Mouse (Mus musculus) myocyte (in vitro differentiated cells): ENCODE measurements at regions not wholly inside any gene's neighbourhood (a gene's known extent, or its start where the extent isn't known, plus 50 kb on each side); places are given as distances from the start of the nearest gene placed in this dataset.
A peak's percentile ranks its signal among the peaks of the same experiment; 100 is the strongest.

Experiments
- CEBPB ChIP-seq: IDR thresholded peaks from 2 replicates; pipeline ENCODE4 v1.6.1; 2011; ENCODE audit warnings: mild to moderate bottlenecking, moderate library complexity; ENCODE audit not compliant: poor library complexity, insufficient read depth, severe bottlenecking
- POLR2A ChIP-seq: IDR thresholded peaks from one replicate; pipeline ENCODE4 v1.6.1; 2011; ENCODE audit warnings: low read depth, mild to moderate bottlenecking, control low read depth, moderate library complexity; ENCODE audit not compliant: insufficient read length
- SRF ChIP-seq: IDR thresholded peaks from one replicate; pipeline ENCODE4 v1.6.1; 2011; ENCODE audit warnings: low read depth; ENCODE audit not compliant: control insufficient read depth, insufficient read length
- TCF3 ChIP-seq: IDR thresholded peaks from one replicate; pipeline ENCODE4 v1.6.1; 2011; ENCODE audit warnings: low read depth, control low read depth; ENCODE audit not compliant: insufficient read length

DNA sequence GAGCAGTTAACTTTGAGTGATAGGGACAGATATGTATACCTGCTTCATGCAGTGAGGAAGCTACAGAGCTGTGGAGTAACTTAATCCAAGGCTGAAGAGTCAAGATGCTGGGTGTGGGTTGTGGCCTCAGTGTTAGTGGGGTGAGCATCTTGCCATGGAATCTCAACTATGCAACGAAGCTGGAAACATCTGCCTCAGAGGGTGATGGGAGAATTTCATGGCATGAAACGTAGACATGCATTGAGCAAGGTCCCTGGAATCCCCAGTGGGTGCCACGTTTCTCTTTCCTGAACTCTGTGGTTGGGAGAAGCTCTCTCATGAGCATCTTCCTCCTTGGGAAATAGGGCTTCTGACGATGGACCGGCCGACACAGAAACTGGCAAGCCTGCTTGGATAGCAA is 208.4 kb upstream of the Dio3 start:
- TF ChIP-seq CEBPB, result peak; percentile 25; the same call in 1 of the 2 replicates
- TF ChIP-seq SRF, result no peak
- TF ChIP-seq POLR2A, result no peak
- TF ChIP-seq TCF3, result no peak
